Mouse (Mus musculus): Measurements from ENCODE around the gene Ccl20. TPM values are rescaled to one million over a fixed set of nuclear protein-coding genes. Genes with fewer than 3 reads are reported as not detected.

Ccl20 gene
- polyA plus RNA-seq (2014; fragmentation: Nextera tagmentation; extraction: Ambion mirVana), result not detected in 2 replicates

- 52% methylated on average over 8 of the region's 8 CpGs for WGBS
- H3K4me2 ChIP-seq (ENCODE audit: low read depth, low read length), result no peak within 1 kb of the TSS
- H3K4me1 ChIP-seq (ENCODE audit: control insufficient read depth, insufficient read depth, low read length), result no peaks in the 10 kb centered on the region
- no peak within 1 kb of the TSS for H3K9ac ChIP-seq (replicated peaks; ENCODE audit: low read length)
- ATAC-seq (replicated peaks; ENCODE audit: insufficient number of reproducible peaks, low FRiP score, low TSS enrichment, low read depth) (no peak), DNase-seq (ENCODE audit: low spot score) (no peak)
- no peak within 1 kb of the TSS for H3K27ac ChIP-seq (replicated peaks; ENCODE audit: low read depth, low read length)
- H3K9me3 ChIP-seq (replicated peaks; ENCODE audit: control insufficient read depth, low read length), result no peaks in the 10 kb centered on the region
- H3K27me3 ChIP-seq (ENCODE audit: control insufficient read depth, insufficient read depth, low read length), result no peaks in the 10 kb centered on the region
- H3K36me3 ChIP-seq (replicated peaks; ENCODE audit: control insufficient read depth, insufficient read depth, low read depth, low read length), result no peaks in the 10 kb centered on the region
- H3K4me3 ChIP-seq (ENCODE audit: low read depth, low read length), result no peak within 1 kb of the TSS
Observed at GRCm38 (mm10) chr1:83116447-83117137, at the start of gene Ccl20. Ccl20 (plus strand) TSS chr1:83116766.

- WGBS, result 89% methylated on average over 10 of the region's 10 CpGs
- no peaks in the 10 kb centered on the region for H3K9me3 ChIP-seq (replicated peaks; ENCODE audit: control insufficient read depth, low read length)
Observed at GRCm38 (mm10) chr1:83067205-83067604, 49.4 kb upstream of the Ccl20 start.

GRCm38 (mm10) chr1:83075526-83076189 is 40.9 kb upstream of the Ccl20 start:
- no peak overlapping the region for H3K4me3 ChIP-seq (ENCODE audit: low read depth, low read length)
- no peak overlapping the region for H3K4me2 ChIP-seq (ENCODE audit: low read depth, low read length)
- H3K4me1 ChIP-seq (ENCODE audit: control insufficient read depth, insufficient read depth, low read length), result no peaks in the 10 kb centered on the region
- 42% methylated on average over 15 of the region's 15 CpGs for WGBS
- no peak overlapping the region for H3K9ac ChIP-seq (replicated peaks; ENCODE audit: low read length)
- no peaks in the 10 kb centered on the region for H3K36me3 ChIP-seq (replicated peaks; ENCODE audit: control insufficient read depth, insufficient read depth, low read depth, low read length)
- no peak overlapping the region for H3K27ac ChIP-seq (replicated peaks; ENCODE audit: low read depth, low read length)
- H3K27me3 ChIP-seq (ENCODE audit: control insufficient read depth, insufficient read depth, low read length), result no peaks in the 10 kb centered on the region
- DNase-seq (ENCODE audit: low spot score) (no peak), ATAC-seq (replicated peaks; ENCODE audit: insufficient number of reproducible peaks, low FRiP score, low TSS enrichment, low read depth) (no peak)
- H3K9me3 ChIP-seq (replicated peaks; ENCODE audit: control insufficient read depth, low read length), result no peaks in the 10 kb centered on the region

More at GRCm38 (mm10) chr1:83067205-83067604, 49.4 kb upstream of the Ccl20 start:
- ATAC-seq (replicated peaks; ENCODE audit: insufficient number of reproducible peaks, low FRiP score, low TSS enrichment, low read depth) (no peak), DNase-seq (ENCODE audit: low spot score) (no peak)
- Histone ChIP-seq H3K27ac (replicated peaks; ENCODE audit: low read depth, low read length) (no peak overlapping the region), H3K4me3 (ENCODE audit: low read depth, low read length) (no peak overlapping the region), H3K4me1 (ENCODE audit: control insufficient read depth, insufficient read depth, low read length) (no peaks in the 10 kb centered on the region), H3K4me2 (ENCODE audit: low read depth, low read length) (no peak overlapping the region), H3K27me3 (ENCODE audit: control insufficient read depth, insufficient read depth, low read length) (no peaks in the 10 kb centered on the region), H3K36me3 (replicated peaks; ENCODE audit: control insufficient read depth, insufficient read depth, low read depth, low read length) (no peaks in the 10 kb centered on the region), H3K9ac (replicated peaks; ENCODE audit: low read length) (no peak overlapping the region)

GRCm38 (mm10) chr1:83076190-83076917 is 40.2 kb upstream of the Ccl20 start:
- Histone ChIP-seq H3K27ac (replicated peaks; ENCODE audit: low read depth, low read length) (no peak overlapping the region), H3K4me1 (ENCODE audit: control insufficient read depth, insufficient read depth, low read length) (no peaks in the 10 kb centered on the region), H3K27me3 (ENCODE audit: control insufficient read depth, insufficient read depth, low read length) (no peaks in the 10 kb centered on the region), H3K36me3 (replicated peaks; ENCODE audit: control insufficient read depth, insufficient read depth, low read depth, low read length) (no peaks in the 10 kb centered on the region), H3K9ac (replicated peaks; ENCODE audit: low read length) (no peak overlapping the region), H3K4me2 (ENCODE audit: low read depth, low read length) (no peak overlapping the region), H3K9me3 (replicated peaks; ENCODE audit: control insufficient read depth, low read length) (no peaks in the 10 kb centered on the region), H3K4me3 (ENCODE audit: low read depth, low read length) (no peak overlapping the region)
- ATAC-seq (replicated peaks; ENCODE audit: insufficient number of reproducible peaks, low FRiP score, low TSS enrichment, low read depth) (peak; percentile 78; the same call in 1 of the 2 replicates), DNase-seq (ENCODE audit: low spot score) (peak; percentile 79)
- 46% methylated on average over 11 of the region's 11 CpGs for WGBS

DNA sequence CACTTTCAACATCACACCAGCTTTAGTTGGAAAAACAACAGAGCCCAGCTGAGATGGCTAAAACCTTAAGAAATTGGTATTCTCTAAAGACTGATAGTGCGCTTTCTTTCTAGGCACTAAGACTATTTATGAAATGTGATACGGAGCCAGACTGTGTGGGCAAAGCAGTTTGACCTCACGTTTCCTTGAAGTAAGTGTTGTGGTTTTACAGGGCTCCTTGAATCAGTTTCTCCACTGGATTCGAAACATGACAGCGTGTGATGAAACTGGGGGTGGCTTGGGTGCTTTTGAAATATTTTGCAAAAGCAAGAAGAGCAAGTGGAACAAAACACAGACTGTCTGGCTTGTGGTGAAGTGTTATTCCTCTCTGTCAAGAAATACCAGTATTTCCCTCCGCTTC is 39.5 kb upstream of the Ccl20 start:
- 67% methylated on average over 6 of the region's 6 CpGs for whole genome bisulfite sequencing

GRCm38 (mm10) chr1:83084790-83085189 is 31.8 kb upstream of the Ccl20 start:
- Histone ChIP-seq H3K4me1 (ENCODE audit: control insufficient read depth, insufficient read depth, low read length) (no peaks in the 10 kb centered on the region), H3K4me3 (ENCODE audit: low read depth, low read length) (no peak overlapping the region), H3K9me3 (replicated peaks; ENCODE audit: control insufficient read depth, low read length) (no peaks in the 10 kb centered on the region), H3K4me2 (ENCODE audit: low read depth, low read length) (no peak overlapping the region), H3K36me3 (replicated peaks; ENCODE audit: control insufficient read depth, insufficient read depth, low read depth, low read length) (no peaks in the 10 kb centered on the region), H3K27ac (replicated peaks; ENCODE audit: low read depth, low read length) (no peak overlapping the region), H3K9ac (replicated peaks; ENCODE audit: low read length) (no peak overlapping the region), H3K27me3 (ENCODE audit: control insufficient read depth, insufficient read depth, low read length) (no peaks in the 10 kb centered on the region)
- ATAC-seq (replicated peaks; ENCODE audit: insufficient number of reproducible peaks, low FRiP score, low TSS enrichment, low read depth), result no peak
- 90% methylated on average over 2 of the region's 2 CpGs for WGBS
- DNase-seq (ENCODE audit: low spot score), result no peak

More for the DNA sequence above, 39.5 kb upstream of the Ccl20 start:
- no peaks in the 10 kb centered on the region for H3K9me3 ChIP-seq (replicated peaks; ENCODE audit: control insufficient read depth, low read length)
- no peaks in the 10 kb centered on the region for H3K4me1 ChIP-seq (ENCODE audit: control insufficient read depth, insufficient read depth, low read length)
- DNase-seq (ENCODE audit: low spot score) (peak; percentile 2), ATAC-seq (replicated peaks; ENCODE audit: insufficient number of reproducible peaks, low FRiP score, low TSS enrichment, low read depth) (no peak)
- no peak overlapping the region for H3K4me2 ChIP-seq (ENCODE audit: low read depth, low read length)
- H3K36me3 ChIP-seq (replicated peaks; ENCODE audit: control insufficient read depth, insufficient read depth, low read depth, low read length), result no peaks in the 10 kb centered on the region
- no peak overlapping the region for H3K9ac ChIP-seq (replicated peaks; ENCODE audit: low read length)
- H3K4me3 ChIP-seq (ENCODE audit: low read depth, low read length), result no peak overlapping the region
- no peaks in the 10 kb centered on the region for H3K27me3 ChIP-seq (ENCODE audit: control insufficient read depth, insufficient read depth, low read length)
- no peak overlapping the region for H3K27ac ChIP-seq (replicated peaks; ENCODE audit: low read depth, low read length)

GRCm38 (mm10) chr1:83091268-83091667 is 25.3 kb upstream of the Ccl20 start:
- no peaks in the 10 kb centered on the region for H3K27me3 ChIP-seq (ENCODE audit: control insufficient read depth, insufficient read depth, low read length)
- no peak overlapping the region for H3K4me3 ChIP-seq (ENCODE audit: low read depth, low read length)
- no peaks in the 10 kb centered on the region for H3K36me3 ChIP-seq (replicated peaks; ENCODE audit: control insufficient read depth, insufficient read depth, low read depth, low read length)
- no peak overlapping the region for H3K9ac ChIP-seq (replicated peaks; ENCODE audit: low read length)
- no peaks in the 10 kb centered on the region for H3K9me3 ChIP-seq (replicated peaks; ENCODE audit: control insufficient read depth, low read length)
- ATAC-seq (replicated peaks; ENCODE audit: insufficient number of reproducible peaks, low FRiP score, low TSS enrichment, low read depth) (no peak), DNase-seq (ENCODE audit: low spot score) (no peak)
- no peak overlapping the region for H3K27ac ChIP-seq (replicated peaks; ENCODE audit: low read depth, low read length)
- H3K4me2 ChIP-seq (ENCODE audit: low read depth, low read length), result no peak overlapping the region
- H3K4me1 ChIP-seq (ENCODE audit: control insufficient read depth, insufficient read depth, low read length), result no peaks in the 10 kb centered on the region
- 65% methylated on average over 3 of the region's 3 CpGs for WGBS

DNA sequence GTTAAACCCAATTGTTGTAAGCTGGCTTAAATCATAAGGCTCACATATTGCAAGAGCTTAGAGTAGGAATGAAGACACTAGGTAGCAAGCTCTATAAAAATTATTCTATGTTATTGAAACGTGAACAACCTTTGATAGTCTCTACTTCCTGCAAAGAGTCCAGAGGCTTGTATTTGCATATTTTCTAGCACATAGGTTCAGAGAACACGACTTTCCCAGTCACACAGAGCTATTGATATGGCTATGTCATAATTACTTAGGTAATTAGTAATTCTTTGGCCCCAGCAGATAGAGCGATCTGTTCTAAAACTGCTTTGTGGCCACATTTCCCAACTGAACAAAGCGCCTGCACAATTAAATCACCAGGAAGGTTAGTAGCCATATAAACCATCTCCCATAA is 19.6 kb upstream of the Ccl20 start:
- no peak for ATAC-seq (replicated peaks; ENCODE audit: insufficient number of reproducible peaks, low FRiP score, low TSS enrichment, low read depth)
- Histone ChIP-seq H3K36me3 (replicated peaks; ENCODE audit: control insufficient read depth, insufficient read depth, low read depth, low read length) (no peaks in the 10 kb centered on the region), H3K27ac (replicated peaks; ENCODE audit: low read depth, low read length) (no peak overlapping the region), H3K9ac (replicated peaks; ENCODE audit: low read length) (no peak overlapping the region), H3K4me3 (ENCODE audit: low read depth, low read length) (no peak overlapping the region), H3K4me1 (ENCODE audit: control insufficient read depth, insufficient read depth, low read length) (no peaks in the 10 kb centered on the region), H3K9me3 (replicated peaks; ENCODE audit: control insufficient read depth, low read length) (no peaks in the 10 kb centered on the region), H3K27me3 (ENCODE audit: control insufficient read depth, insufficient read depth, low read length) (no peaks in the 10 kb centered on the region), H3K4me2 (ENCODE audit: low read depth, low read length) (no peak overlapping the region)
- DNase-seq (ENCODE audit: low spot score), result no peak
- 79% methylated on average over 4 of the region's 4 CpGs for WGBS
